Mouse (Mus musculus) forebrain, embryonic 14.5 days (tissue): ENCODE results near the gene Ddah2. TPM values are rescaled to one million over a fixed set of nuclear protein-coding genes. Genes with fewer than 3 reads are reported as not detected.

Experiments
- ATAC-seq: fragments of 200-750 bp; cut with Nextera tagmentation; 2 replicates; pipeline ENCODE4 v1.8.0; 2017; ENCODE audit warnings: mild to moderate bottlenecking, moderate library complexity
- DNase-seq: peaks from one replicate; pipeline ENCODE4 v3.0.0-alpha.2; 2015; ENCODE audit warnings: low spot score
- H3K27ac ChIP-seq: fragments of 300-500 bp; sonication (generic); 2 replicates; pipeline ENCODE4 v1.5.1; 2014; ENCODE audit warnings: low read depth, mild to moderate bottlenecking, control low read depth, low read length, moderate library complexity
- H3K27me3 ChIP-seq: fragments of 300-500 bp; sonication (generic); replicated peaks from 2 replicates; pipeline ENCODE4 v1.6.1; 2014; ENCODE audit warnings: low read length, control low read depth, mixed read lengths; ENCODE audit not compliant: control insufficient read depth, insufficient read depth
- H3K36me3 ChIP-seq: fragments of 300-500 bp; sonication (generic); 2 replicates; pipeline ENCODE4 v1.6.1; 2014; ENCODE audit warnings: low read length, control low read depth; ENCODE audit not compliant: control insufficient read depth, insufficient read depth
- H3K4me1 ChIP-seq: fragments of 300-500 bp; sonication (generic); 2 replicates; pipeline ENCODE4 v1.6.1; 2014; ENCODE audit warnings: antibody characterized with exemption, low read length, control low read depth; ENCODE audit not compliant: control insufficient read depth, insufficient read depth
- H3K4me2 ChIP-seq: fragments of 300-500 bp; sonication (generic); 2 replicates; pipeline ENCODE4 v1.6.1; 2014; ENCODE audit warnings: mild to moderate bottlenecking, control low read depth, low read length
- H3K4me3 ChIP-seq: fragments of 300-500 bp; sonication (generic); 2 replicates; pipeline ENCODE4 v1.5.1; 2014; ENCODE audit warnings: low read depth, low read length, control low read depth
- H3K9ac ChIP-seq: fragments of 300-500 bp; sonication (generic); 2 replicates; pipeline ENCODE4 v1.6.1; 2014; ENCODE audit warnings: mild to moderate bottlenecking, low read length, control low read depth, moderate library complexity
- H3K9me3 ChIP-seq: fragments of 300-500 bp; sonication (generic); replicated peaks from 2 replicates; pipeline ENCODE4 v1.6.1; 2016; ENCODE audit warnings: low read length, control low read depth, mixed read lengths; ENCODE audit not compliant: control insufficient read depth
- WGBS: fragments of 180-500 bp; shearing (Covaris S2); extraction: QIAGEN DNeasy Blood & Tissue Kit; methylation state at CpG from one replicate; pipeline ENCODE4 v1.1.7; 2014; 5-methylcytosine and 5-hydroxymethylcytosine counted together
- polyA plus RNA-seq: library from polyadenylated mRNA; unstranded; fragments of >200 nt; fragmentation: Nextera tagmentation; extraction: Ambion mirVana; gene quantifications from 2 replicates; pipeline ENCODE4 v1.2.1, GENCODE M21; 2014

Gene Ddah2
- polyA plus RNA-seq, result 617 and 661 TPM in 2 replicates

GRCm38 (mm10) chr17:35058911-35059892 is at the start of gene Ddah2:
Ddah2 (plus strand) TSS chr17:35059035.
- ATAC-seq, result peak; percentile 92
- DNase-seq, result peak; percentile 95
- Histone ChIP-seq H3K4me2 (peak within 1 kb of the TSS; percentile 94), H3K27me3 (0 out of 2 replicates have a peak, but pooled peaks cover 5% of the 10 kb centered on the region), H3K36me3 (peaks cover 64% of the 10 kb centered on the region), H3K9me3 (no peaks in the 10 kb centered on the region), H3K27ac (peak within 1 kb of the TSS; percentile 93), H3K4me1 (peaks cover 13% of the 10 kb centered on the region), H3K9ac (peak within 1 kb of the TSS; percentile 89), H3K4me3 (peak within 1 kb of the TSS; percentile 70)
- WGBS, result under 1% methylated on average over 57 of the region's 57 CpGs

GRCm38 (mm10) chr17:35009586-35009985 is 49.2 kb upstream of the Ddah2 start:
- Histone ChIP-seq H3K27ac (no peak overlapping the region), H3K9ac (no peak overlapping the region), H3K4me2 (no peak overlapping the region), H3K4me1 (no peaks in the 10 kb centered on the region), H3K36me3 (peaks cover 93% of the 10 kb centered on the region), H3K9me3 (no peaks in the 10 kb centered on the region), H3K4me3 (no peak overlapping the region), H3K27me3 (no peaks in the 10 kb centered on the region)
- 85% methylated on average over 7 of the region's 7 CpGs for WGBS
- no peak for DNase-seq
- no peak for ATAC-seq

- 91% methylated on average over 8 of the region's 8 CpGs for WGBS
- H3K36me3 ChIP-seq, result peaks cover 95% of the 10 kb centered on the region
- ATAC-seq, result no peak
These were observed 47.4 kb upstream of the Ddah2 start for GRCm38 (mm10) chr17:35011440-35011839.

GRCm38 (mm10) chr17:35012430-35012829 is 46.4 kb upstream of the Ddah2 start:
- no peak overlapping the region for H3K4me2 ChIP-seq
- H3K27me3 ChIP-seq, result no peaks in the 10 kb centered on the region
- peaks cover 97% of the 10 kb centered on the region for H3K36me3 ChIP-seq
- no peak overlapping the region for H3K4me3 ChIP-seq
- H3K9me3 ChIP-seq, result no peaks in the 10 kb centered on the region
- 95% methylated on average over 13 of the region's 13 CpGs for WGBS
- no peak overlapping the region for H3K27ac ChIP-seq
- ATAC-seq, result no peak
- DNase-seq, result no peak
- H3K9ac ChIP-seq, result no peak overlapping the region
- no peaks in the 10 kb centered on the region for H3K4me1 ChIP-seq

More at GRCm38 (mm10) chr17:35011440-35011839, 47.4 kb upstream of the Ddah2 start:
- Histone ChIP-seq H3K4me2 (no peak overlapping the region), H3K4me1 (no peaks in the 10 kb centered on the region), H3K9me3 (no peaks in the 10 kb centered on the region), H3K27ac (no peak overlapping the region), H3K9ac (no peak overlapping the region), H3K4me3 (no peak overlapping the region), H3K27me3 (no peaks in the 10 kb centered on the region)
- no peak for DNase-seq

GRCm38 (mm10) chr17:35013221-35013620 is 45.6 kb upstream of the Ddah2 start:
- no peak overlapping the region for H3K9ac ChIP-seq
- DNase-seq, result no peak
- peaks cover 90% of the 10 kb centered on the region for H3K36me3 ChIP-seq
- no peaks in the 10 kb centered on the region for H3K4me1 ChIP-seq
- 87% methylated on average over 6 of the region's 6 CpGs for WGBS
- no peaks in the 10 kb centered on the region for H3K27me3 ChIP-seq
- no peak for ATAC-seq
- H3K4me3 ChIP-seq, result no peak overlapping the region
- no peak overlapping the region for H3K4me2 ChIP-seq
- no peak overlapping the region for H3K27ac ChIP-seq
- no peaks in the 10 kb centered on the region for H3K9me3 ChIP-seq

GRCm38 (mm10) chr17:35015296-35015695 is 43.5 kb upstream of the Ddah2 start:
- peaks cover 71% of the 10 kb centered on the region for H3K36me3 ChIP-seq

GRCm38 (mm10) chr17:35016376-35016775 is 42.5 kb upstream of the Ddah2 start, which contains the start of gene Vwa7:
Vwa7 (plus strand) TSS chr17:35016579.
- ATAC-seq, result peak; percentile 61
- no peak within 1 kb of the TSS for H3K9ac ChIP-seq
- H3K36me3 ChIP-seq, result peaks cover 60% of the 10 kb centered on the region
- DNase-seq, result peak; percentile 61
- 38% methylated on average over 12 of the region's 12 CpGs for WGBS
- H3K4me1 ChIP-seq, result peaks cover 1% of the 10 kb centered on the region; the same call in 1 of the 2 replicates
- no peak within 1 kb of the TSS for H3K4me2 ChIP-seq
- no peaks in the 10 kb centered on the region for H3K27me3 ChIP-seq
- H3K4me3 ChIP-seq, result no peak within 1 kb of the TSS
- H3K27ac ChIP-seq, result 0 out of 2 replicates have a peak within 1 kb of the TSS, but pooled peaks have one; percentile 14
- H3K9me3 ChIP-seq, result no peaks in the 10 kb centered on the region

More at GRCm38 (mm10) chr17:35015296-35015695, 43.5 kb upstream of the Ddah2 start:
- H3K4me1 ChIP-seq, result no peaks in the 10 kb centered on the region
- no peak overlapping the region for H3K9ac ChIP-seq
- H3K27me3 ChIP-seq, result no peaks in the 10 kb centered on the region
- no peaks in the 10 kb centered on the region for H3K9me3 ChIP-seq
- no peak overlapping the region for H3K4me3 ChIP-seq
- ATAC-seq (no peak), DNase-seq (no peak)
- no peak overlapping the region for H3K27ac ChIP-seq
- 90% methylated on average over 16 of the region's 16 CpGs for WGBS
- H3K4me2 ChIP-seq, result no peak overlapping the region

GRCm38 (mm10) chr17:35016791-35017705 is 41.8 kb upstream of the Ddah2 start:
- WGBS, result 80% methylated on average over 10 of the region's 10 CpGs
- Histone ChIP-seq H3K4me1 (peaks cover 4% of the 10 kb centered on the region; the same call in 1 of the 2 replicates), H3K27me3 (no peaks in the 10 kb centered on the region), H3K4me3 (no peak overlapping the region), H3K9ac (no peak overlapping the region), H3K27ac (0 out of 2 replicates have a peak overlapping the region, but pooled peaks have one; percentile 14), H3K9me3 (no peaks in the 10 kb centered on the region), H3K36me3 (peaks cover 53% of the 10 kb centered on the region), H3K4me2 (no peak overlapping the region)
- DNase-seq, result no peak
- no peak; the same call in 1 of the 2 replicates for ATAC-seq
